Mouse (Mus musculus): Measurements from ENCODE around the gene Ebna1bp2.

- TF ChIP-seq TAL1 (conservative IDR thresholded peaks at IDR 0.05; ENCODE audit: low read depth, low read length) (no peak), CTCF (IDR thresholded peaks at IDR 0.05; ENCODE audit: low read depth, low read length) (peak; percentile 70), GATA1 (IDR thresholded peaks at IDR 0.05; ENCODE audit: borderline replicate concordance, low read length) (no peak)
Measured at GRCm38 (mm10) chr4:118612619-118613018, 8.0 kb upstream of the Ebna1bp2 start.
